Mouse (Mus musculus): ENCODE data around the gene Mpi.

Mpi gene

GRCm38 (mm10) chr9:57552139-57552887 lies at the start of gene Mpi:
Mpi (minus strand) TSS chr9:57552763.
- peak; percentile 60 for DNase-seq

DNA sequence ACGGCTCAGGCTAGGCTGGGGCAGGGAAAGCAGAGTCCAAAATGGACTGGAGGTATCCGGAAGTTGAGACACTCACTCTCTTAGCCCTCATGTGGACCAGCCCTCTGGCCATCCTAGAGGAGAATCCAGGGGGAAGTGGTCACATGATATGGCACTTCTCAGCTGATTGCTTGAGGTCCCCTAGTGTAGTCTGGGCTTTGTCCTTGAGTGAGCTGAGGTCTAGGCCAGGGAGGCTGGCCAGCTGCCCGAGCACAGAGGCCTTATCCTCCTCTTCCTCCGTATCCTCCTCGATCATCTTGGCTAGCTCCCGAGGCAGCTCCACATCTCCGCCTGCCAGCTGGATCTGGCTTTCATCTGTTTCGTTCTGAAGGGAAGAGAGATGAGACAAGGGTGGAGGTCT lies 49.5 kb upstream of the Mpi start:
- DNase-seq, result no peak

DNA sequence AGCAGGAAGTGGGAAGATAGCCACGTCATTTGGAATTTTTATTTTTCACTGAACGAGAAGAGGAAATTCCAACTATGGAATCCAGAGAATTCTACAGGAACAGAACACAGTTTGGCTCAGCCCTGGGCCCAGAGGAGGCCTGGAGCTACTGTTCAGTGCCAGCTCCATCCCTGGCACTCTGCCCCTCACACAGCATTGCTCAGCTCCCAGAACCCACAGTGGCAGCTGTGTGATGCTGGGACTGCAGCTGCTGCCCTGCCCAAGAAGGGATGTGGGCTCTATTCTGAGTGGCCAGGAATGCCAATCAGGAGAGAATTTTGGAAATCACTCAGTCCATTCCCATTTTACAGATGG lies 48.8 kb upstream of the Mpi start:
- no peak for DNase-seq

DNA sequence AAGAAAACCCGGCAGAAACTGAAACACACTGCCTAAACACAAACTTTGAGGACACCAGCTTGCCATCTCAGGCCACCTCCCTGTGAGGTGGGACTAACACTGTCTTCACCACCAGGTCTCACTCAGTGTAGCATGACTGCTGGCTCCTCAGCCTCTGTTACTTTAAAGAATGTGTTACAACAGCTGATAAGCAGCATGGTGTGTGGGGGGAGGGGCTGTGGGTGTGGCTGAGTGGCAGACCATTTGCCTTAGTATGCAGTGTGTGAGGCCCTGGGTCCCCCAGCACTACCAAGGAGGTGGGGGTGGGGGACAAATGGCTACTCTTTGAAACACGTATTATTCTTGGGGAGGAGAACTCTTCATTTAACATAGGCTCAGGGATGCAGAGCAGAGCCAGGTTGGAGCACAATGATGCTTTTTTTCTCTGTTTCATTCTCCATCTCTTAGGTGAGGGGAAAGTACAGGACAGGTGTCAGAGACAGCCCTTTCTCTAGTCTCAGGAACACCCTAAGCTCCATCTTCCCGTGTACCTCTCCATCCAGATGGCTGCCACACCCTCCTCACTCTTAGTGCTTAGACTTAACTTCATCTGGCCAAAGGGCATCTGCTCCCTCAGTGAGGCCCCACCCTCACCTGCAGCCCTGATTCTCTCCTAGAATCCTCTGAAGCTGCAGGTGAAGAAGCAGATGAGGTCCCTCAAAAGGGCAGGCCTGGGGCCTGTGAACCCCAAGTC lies 48.2 kb upstream of the Mpi start:
- DNase-seq, result no peak

- DNase-seq, result no peak
Observed at GRCm38 (mm10) chr9:57598851-57599563, 46.4 kb upstream of the Mpi start.

GRCm38 (mm10) chr9:57597929-57598382 lies 45.4 kb upstream of the Mpi start:
- DNase-seq, result no peak

DNA sequence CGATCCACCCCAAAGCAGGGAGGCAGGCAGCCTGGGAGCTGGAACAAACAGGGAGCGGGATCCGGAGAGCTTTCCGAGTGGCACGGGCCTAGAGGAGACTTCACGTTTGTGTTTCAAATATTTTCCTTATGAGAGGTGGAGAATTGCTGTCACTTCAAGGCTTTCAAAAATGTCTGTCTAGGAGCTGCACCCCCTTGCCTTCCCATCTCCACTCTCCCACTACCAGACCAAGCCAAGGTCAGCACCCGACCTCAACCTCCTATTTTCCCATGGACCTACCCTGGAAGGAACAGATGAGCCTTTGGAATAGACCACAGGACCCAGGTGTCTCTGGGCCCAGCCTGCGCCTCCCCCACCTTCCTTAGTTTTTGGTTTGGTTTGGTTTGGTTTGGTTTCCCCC lies 44.7 kb upstream of the Mpi start:
- DNase-seq, result no peak

DNA sequence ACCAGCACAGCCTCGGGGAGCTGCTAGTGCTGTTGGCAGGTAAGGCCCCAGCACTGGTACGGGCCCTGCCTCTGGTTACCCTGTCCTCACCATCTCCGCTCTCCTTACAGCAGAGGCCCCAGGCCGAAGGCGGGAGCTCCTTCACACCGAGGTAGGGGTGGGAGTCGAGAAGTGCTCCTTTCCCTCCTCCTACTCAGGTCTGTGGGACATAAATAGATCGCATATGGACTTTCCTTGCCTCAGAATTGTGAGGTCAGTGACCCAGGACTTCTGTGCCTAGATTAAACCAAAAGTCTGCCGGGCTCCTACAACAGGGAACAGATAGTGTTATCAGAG lies 41.6 kb upstream of the Mpi start:
- DNase-seq, result no peak

DNA sequence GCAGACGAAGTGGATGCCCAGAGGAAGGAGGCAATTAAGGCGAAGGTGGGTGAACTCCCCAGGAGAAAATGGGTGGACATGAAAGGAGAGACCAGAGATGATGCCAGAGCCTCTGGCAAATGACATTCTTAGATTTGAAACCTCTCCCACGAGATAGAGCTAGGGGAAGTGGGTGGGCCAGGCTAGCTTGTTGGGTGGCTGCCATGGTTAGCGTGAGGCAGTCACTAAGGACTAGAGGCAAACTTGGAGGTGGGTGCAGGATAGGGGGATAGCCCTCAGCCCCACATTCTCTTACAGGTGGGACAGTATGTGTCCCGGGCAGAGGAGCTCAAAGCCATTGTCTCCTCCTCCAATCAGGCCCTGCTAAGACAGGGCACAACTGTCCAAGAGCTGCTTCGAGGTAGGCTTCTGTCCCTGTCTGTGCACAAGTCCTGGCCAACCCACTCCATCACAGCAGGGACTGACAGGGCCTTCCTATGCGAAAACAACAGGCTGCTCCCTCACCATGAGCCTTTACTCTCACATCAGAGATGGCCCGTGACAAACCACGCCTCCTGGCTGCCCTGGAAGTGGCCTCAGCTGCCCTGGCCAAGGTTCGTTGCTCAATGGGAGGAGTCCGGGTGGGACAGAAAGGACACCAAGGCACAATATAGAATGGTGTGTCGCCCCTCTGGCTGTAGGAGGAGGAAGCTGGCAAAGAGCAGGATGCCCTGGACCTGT lies 41.1 kb upstream of the Mpi start:
- DNase-seq, result no peak

DNA sequence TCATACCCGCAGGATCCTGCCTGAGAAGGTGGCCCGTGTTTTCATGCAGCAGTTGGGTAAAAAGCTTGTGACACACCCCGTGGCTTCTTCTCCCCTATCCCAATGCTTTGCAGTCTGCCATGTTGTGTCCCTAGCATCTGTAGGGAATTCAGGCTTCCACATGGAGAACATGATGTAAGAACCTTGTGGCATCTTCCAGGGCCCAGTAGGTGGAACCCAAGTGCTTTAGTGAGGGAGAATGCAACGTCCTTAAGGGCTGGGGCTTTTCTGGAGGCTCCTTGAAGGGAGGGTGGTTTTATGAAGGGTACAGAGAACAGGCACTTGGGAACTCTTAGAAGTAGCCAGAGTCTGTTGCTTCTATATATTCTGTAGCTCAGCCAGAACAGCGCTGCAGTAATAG lies 38.2 kb upstream of the Mpi start:
- DNase-seq, result no peak

DNA sequence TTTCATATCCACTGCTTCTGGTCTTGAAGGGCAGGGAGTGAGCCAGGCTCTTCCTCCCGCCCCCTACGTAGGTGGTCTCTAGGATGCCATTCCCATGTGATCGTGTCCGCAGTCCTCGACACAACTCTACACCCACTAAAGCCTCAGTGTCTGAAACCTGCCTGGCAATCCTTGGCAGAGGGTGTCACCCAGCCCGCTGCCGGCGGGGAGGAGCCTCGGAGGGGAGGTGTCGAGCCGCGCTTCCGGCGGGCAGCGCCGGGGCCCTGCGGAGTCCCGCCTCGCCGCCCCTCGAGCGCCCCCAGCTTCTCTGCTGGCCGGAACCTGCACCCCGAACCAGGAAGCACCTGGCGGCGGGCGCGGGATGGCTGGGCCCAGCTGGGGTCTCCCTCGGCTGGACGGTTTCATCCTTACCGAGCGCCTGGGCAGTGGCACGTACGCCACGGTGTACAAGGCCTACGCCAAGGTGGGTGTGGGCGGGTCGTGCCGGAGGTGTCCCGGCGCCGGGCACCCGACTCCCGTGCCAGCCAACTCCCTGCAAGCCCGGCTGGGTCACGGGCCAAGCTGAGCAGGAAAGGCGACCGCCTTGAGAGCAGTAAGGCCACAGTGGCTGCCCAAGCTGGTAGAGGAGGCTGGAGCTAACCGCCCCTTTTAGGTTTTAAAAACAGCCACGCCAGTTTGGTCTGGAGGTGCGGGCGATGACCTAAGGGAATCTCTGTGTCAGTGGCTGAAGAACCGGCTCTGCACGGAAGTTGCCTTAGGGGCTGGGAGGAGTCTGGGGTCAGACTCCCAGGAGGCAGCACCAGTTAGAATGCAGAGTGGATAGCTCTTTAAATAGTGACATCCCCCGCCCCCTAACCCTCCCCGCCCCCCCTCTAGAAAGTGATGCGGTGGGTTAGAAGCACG lies 36.9 kb upstream of the Mpi start, which contains the start of gene Ulk3:
TSS of gene Ulk3 (plus strand) at position 229 of the 903 bp plus-strand sequence.
- DNase-seq, result peak; percentile 79

DNA sequence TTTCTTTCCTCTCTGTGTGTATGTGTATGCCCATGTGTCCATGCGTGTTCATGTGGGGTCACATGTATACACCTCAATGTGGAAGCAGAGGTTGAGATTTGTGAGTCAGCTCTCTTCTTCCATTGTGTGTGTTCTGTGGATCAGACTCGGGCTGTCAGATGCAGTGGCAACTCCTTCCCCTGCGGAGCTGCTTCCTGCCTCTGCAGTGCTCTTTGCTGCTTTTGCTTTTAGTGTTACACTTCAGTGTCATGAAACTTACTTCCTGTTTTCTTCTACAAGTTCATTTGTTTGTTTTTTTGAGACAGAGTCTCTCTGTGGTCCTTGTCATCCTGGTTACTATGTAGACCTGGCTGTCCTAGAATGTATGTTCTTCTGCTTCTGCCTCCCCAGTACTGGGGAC lies 32.4 kb upstream of the Mpi start:
- DNase-seq, result no peak

DNA sequence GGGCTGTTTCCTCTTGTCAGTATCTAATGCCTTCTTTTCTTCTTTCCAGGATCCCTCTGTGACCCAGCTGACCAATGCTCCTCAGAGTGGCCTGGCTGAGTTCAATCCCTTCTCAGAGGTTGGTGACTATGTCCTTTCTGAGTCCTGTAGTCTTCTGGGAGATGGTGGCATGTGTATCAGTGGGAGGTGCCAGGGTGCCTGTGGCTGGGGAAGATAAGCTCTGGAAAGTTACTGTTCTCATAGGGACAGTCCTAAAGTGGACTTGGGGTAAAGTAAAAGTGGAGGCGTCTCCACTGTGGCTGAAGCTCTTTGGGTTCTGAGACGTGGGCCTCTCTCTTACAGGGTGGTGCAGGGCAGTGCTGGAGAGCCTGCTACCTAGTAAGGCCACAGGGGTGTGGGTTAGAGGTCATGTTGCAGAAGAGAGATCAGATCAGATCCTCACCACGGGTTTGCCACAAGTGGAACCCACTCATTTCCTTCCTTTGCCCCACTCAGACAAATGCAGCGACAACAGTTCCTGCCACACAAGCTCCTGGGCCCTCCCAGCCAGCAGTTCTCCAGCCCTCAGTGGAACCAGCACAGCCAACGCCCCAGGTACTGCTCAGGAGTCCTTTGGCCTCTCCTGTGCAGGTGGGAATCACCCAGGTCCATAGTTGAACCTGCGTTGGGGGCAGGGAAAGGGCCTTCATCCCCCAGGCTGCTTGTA lies 24.7 kb upstream of the Mpi start:
- no peak for DNase-seq

DNA sequence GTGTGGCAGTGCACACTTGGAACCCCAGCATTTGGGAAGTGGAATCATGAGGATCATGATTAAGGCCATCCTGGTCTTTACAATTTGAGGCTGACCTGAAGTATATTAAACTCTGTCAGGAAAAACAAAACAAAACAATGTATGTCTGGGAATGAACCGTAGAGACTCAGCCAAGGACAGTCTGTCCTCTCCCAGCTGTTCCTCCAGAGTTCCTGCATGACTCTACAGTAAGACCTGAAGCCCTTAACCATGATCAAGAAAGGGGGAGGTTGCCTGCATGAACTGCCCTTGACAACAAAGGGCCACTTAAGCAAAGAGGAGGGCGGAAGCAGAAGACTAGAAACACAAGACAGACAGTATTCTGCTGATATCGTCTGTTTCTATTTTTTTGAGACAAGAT lies 23.0 kb upstream of the Mpi start:
- no peak for DNase-seq

DNA sequence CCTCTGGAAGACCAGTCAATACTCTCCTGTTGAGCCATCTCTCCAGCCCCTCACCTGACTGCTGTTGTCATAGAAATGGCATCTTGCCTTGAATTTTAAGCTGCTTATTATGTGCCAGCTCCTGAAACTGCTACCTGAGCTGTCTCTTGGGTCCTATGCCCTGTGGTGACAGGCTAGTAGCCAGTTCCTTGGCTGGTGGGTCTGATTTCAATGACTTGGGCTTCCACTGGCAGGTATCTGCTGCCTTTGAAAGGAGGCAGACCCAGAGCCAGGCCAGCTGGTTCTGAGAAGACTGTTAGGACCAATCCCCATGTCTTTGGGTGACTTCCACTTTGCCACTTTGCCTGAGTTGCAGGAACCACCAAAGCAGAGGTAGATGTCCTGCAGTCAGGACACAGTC lies 21.8 kb upstream of the Mpi start:
- DNase-seq, result no peak

GRCm38 (mm10) chr9:57568500-57568899 lies 15.9 kb upstream of the Mpi start:
- DNase-seq, result no peak

GRCm38 (mm10) chr9:57566846-57567245 lies 14.3 kb upstream of the Mpi start:
- no peak for DNase-seq

GRCm38 (mm10) chr9:57565741-57566221 lies 13.2 kb upstream of the Mpi start:
- no peak for DNase-seq

DNA sequence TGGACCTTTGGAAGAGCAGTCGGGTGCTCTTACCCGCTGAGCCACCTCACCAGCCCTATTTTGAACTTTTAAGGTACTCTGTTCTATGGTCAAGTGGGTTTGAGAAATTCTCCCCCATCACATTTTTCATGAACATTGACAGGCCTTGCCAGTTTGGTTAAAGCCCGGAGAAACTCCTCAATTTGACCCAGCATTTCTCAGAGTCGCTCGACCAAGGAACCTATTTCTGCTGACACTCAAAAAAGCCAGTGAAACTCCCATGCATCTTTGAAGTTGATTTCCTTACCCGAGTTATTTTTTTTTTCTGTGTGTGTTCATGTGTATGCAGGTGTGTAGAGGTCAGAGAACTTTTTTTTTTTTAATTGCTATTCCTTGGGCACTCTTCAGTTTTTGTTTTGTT lies 12.0 kb upstream of the Mpi start:
- no peak for DNase-seq

GRCm38 (mm10) chr9:57562896-57563372 lies 10.4 kb upstream of the Mpi start:
- peak; percentile 22 for DNase-seq

- DNase-seq, result no peak
Observed at GRCm38 (mm10) chr9:57561711-57562099, 9.1 kb upstream of the Mpi start.

Measured in cerebellum, adult 11-12 months (tissue).